Mouse (Mus musculus): Measurements from ENCODE around the gene Narf. TPM values are rescaled to one million over a fixed set of nuclear protein-coding genes. Genes with fewer than 3 reads are reported as not detected.

The Narf gene
- total RNA-seq (2014; fragmentation: Nextera tagmentation), result 10.4 and 22.0 TPM in 2 replicates
- total RNA-seq (2017), result 14.7 and 21.0 TPM in 2 replicates

DNA sequence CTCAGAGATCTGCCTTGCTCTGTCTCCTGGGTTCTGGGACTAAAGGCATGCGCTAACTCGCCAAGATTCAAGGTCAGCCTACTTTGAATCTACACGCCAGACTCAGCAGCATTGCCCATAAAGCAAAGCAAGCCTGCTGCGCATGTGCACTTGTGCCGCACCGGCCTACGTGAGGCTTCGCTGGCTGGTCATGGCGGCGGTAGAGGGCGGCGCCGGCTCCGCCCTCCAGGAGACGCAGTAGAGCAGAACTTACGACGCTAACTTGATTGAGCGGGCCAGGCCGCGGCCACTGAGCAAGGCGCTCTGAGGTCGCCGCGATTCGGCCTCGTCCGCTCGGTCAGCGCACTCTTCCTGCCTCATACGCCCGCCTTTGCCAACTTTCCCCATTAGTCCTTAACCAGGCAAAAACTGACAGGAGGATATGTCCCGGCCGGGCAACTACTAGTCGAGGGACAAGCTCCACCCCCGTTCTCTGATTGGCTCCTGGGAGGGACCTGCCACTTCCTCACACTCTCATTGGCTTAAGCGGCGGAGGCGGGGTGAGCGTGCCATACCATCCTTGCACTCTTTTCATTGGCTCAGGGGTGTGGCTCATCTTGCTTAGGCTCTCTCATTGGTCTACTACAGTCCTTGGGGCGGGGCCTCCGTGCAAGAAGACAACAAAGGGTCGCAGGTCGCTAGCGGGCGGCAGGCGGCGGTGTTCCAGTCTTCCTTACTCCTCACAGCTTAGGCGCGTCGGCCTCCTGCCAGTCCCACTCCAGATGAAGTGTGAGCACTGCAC, at the start of gene Narf:
Narf (plus strand) TSS at position 690 of the 781 bp plus-strand sequence.
- peak; percentile 91 for ATAC-seq (replicated peaks; ENCODE audit: poor library complexity, severe bottlenecking)

DNA sequence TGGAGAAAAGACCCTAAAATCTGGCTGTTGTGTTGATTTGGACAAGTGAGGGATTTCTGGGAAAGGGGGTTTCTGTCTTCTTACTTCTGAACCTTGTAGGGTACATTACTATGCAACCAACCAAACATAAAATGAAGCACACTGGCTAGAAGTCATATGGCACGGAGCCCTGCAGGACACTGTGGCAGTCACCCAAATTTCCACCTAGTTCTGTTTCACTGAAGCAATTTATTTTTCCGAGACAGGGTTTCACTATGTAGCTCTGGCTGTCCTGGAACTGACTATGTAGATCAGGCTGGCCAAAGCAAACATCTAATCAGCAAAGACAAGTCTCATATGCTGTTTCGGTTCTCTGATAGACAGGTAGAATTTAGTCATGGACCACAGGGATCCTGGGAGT, 47.4 kb upstream of the Narf start:
- no peak for ATAC-seq (replicated peaks; ENCODE audit: poor library complexity, severe bottlenecking)

DNA sequence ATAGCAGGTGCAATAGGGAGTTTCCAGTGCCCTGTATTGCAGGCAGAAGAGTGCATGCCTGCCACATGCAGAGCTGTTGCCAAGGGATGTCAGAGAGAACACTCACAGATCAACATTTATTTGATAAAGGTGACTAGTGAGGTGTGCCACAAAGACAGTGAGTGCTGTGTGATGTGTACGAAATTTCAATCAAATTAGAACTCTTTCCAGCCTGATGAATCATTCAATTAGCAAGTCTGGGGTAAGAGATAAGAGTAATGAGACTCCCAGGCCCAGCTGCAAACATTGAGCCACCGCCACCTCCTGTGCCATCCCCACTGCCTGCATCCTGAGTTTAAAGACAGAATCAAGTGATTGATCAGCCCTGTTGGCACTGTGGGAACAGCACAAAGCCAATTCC, 44.3 kb upstream of the Narf start:
- no peak for ATAC-seq (replicated peaks; ENCODE audit: poor library complexity, severe bottlenecking)

DNA sequence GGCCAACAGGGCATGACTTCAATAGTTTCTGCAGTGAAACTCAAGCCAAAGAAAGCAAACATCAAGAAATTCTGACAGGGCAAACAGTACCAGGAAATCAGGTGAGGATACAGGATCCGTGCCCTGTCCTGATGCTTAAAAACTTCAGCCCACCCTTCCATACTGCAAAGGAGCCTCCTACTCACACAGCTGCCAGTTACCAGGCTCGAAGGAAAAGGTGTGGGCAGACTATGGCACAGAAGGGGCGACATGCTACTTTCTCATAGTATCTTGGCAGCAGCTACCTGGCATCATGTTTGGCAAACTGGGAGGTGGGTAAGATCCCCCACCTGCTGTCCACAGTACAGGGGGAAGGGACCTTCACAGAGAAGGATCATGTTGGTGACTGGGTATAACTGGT, 43.6 kb upstream of the Narf start:
- no peak for ATAC-seq (replicated peaks; ENCODE audit: poor library complexity, severe bottlenecking)

DNA sequence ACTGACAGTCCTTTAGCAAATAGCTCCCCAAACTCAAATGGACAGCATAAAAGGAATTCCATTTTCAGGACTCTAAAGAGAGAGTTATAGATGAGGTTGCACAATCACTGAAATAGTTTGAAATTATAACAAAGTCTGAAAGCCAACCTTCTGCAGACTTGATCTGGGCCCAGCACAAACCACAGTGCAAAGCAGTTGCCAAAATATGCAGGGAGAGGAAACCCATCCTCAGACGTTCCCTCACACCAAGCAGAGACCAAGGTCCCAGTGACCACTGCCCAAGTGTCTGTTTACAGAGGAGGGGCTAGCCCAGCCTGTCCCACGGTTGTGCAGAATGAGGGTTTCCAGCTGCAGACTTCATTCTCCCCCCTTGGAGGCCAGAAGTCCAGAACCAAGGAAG, 38.4 kb upstream of the Narf start:
- no peak for ATAC-seq (replicated peaks; ENCODE audit: poor library complexity, severe bottlenecking)

DNA sequence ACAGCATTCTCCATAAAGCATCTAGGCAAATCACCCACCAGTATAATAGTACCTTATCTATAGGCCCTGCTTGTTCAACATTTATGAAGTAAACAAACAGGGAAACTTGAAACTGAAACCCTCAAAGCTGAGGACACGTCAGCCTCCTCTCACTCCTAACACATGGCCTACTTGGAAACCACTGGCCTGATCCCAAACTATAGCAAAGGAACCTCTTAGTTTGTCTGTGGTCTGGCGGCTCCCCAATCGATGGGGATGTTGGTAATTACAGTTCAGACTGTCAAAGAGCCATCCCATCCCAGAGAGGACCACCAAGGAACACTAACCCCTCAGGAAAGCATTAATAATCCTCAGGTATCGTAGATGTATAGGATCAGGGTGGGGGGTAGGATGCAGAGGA, 37.2 kb upstream of the Narf start:
- ATAC-seq (replicated peaks; ENCODE audit: poor library complexity, severe bottlenecking), result no peak

- ATAC-seq (replicated peaks; ENCODE audit: poor library complexity, severe bottlenecking), result no peak
Observed at GRCm38 (mm10) chr11:121200781-121201180, 36.3 kb upstream of the Narf start.

- ATAC-seq (replicated peaks; ENCODE audit: poor library complexity, severe bottlenecking), result no peak
Observed at GRCm38 (mm10) chr11:121201436-121202198, 35.4 kb upstream of the Narf start.

GRCm38 (mm10) chr11:121203859-121204160, 33.2 kb upstream of the Narf start:
- no peak for ATAC-seq (replicated peaks; ENCODE audit: poor library complexity, severe bottlenecking)

DNA sequence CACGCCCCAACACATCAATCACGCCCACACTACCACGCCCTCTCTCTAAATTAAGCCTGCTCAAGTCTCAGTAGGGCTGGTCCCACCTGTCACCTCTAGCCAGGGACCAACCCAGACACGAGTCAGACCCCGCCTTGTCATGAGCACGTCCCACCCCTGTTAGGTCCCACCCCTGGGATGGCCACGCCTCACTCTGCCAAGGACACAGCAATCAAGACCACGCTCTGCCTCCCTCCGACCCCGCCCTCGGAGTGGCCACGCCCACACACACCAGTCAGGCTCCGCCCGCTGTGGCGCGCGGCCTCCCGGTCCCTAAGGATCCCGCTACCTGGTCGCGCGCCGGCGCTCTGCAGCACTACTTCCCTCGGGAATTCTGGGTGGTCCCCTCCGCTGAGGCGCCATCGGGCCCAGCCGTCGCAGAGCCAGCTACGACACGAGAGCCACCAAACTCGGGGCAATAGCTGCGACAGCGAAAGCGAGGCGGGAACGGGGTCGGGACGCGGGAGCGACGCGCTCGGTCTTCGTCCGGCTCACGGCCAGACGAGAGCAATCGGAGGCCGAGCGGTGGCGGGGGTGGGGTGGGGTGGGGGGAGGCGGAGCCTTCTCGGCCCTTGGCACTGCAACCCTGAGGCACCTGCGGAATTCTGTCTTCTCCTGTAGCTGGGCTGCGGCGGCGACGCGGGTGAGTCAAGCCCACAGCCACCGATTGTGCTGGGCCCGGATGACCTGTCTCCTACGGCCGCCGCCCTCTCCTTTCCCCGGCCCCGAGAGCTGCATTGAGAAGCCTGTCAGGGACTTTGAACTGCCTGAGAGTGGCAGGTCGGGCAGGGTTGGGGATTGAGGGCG, 32.7 kb upstream of the Narf start, which contains the start of the genes Hexdc and Ogfod3:
Hexdc (plus strand) TSS at position 273 of the 846 bp plus-strand sequence.
Ogfod3 (minus strand) TSS at position 551 of the 846 bp plus-strand sequence.
- peak; percentile 97 for ATAC-seq (replicated peaks; ENCODE audit: poor library complexity, severe bottlenecking)

DNA sequence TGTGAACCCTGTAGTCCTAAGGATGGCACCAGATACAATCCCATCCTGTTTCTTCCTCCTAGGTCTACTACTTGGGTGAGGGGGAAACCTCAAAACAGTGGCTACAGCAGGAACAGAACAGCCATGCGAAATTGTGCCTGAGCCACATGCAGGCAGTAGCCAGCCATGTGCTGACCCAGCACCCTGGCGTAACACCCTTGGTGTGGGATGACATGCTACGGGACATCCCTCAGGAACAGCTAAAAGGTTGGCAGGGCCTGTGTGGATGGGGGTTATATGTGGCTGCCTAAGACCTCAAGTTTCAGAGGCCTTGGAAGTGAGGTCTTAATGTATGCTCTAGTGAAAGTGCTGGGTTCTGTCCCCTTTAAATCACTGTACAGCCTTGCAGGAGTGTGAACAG, 20.2 kb upstream of the Narf start:
- no peak for ATAC-seq (replicated peaks; ENCODE audit: poor library complexity, severe bottlenecking)

DNA sequence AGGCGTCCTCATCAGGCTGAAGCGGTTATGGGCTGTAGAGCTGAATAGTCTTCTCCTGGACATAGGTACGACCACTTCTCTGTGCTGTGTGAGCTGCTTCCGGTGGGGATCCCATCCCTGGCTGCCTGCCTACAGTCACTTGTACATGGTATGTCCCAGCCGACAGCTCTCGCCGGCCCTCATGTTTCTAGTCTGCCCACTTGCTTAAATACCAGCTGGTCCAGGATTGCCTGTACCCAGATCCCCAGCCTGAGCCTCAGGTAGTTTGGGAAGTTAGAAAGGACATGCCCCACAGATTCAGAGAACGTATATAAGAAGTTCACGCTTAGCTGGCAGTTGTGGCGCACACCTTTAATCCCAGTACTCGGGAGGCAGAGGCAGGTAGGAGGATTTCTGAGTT, 17.3 kb upstream of the Narf start:
- ATAC-seq (replicated peaks; ENCODE audit: poor library complexity, severe bottlenecking), result no peak

- ATAC-seq (replicated peaks; ENCODE audit: poor library complexity, severe bottlenecking), result no peak
Observed at GRCm38 (mm10) chr11:121220771-121221170, 16.3 kb upstream of the Narf start.

- ATAC-seq (replicated peaks; ENCODE audit: poor library complexity, severe bottlenecking), result no peak
Observed at GRCm38 (mm10) chr11:121221321-121222010, 15.6 kb upstream of the Narf start.

DNA sequence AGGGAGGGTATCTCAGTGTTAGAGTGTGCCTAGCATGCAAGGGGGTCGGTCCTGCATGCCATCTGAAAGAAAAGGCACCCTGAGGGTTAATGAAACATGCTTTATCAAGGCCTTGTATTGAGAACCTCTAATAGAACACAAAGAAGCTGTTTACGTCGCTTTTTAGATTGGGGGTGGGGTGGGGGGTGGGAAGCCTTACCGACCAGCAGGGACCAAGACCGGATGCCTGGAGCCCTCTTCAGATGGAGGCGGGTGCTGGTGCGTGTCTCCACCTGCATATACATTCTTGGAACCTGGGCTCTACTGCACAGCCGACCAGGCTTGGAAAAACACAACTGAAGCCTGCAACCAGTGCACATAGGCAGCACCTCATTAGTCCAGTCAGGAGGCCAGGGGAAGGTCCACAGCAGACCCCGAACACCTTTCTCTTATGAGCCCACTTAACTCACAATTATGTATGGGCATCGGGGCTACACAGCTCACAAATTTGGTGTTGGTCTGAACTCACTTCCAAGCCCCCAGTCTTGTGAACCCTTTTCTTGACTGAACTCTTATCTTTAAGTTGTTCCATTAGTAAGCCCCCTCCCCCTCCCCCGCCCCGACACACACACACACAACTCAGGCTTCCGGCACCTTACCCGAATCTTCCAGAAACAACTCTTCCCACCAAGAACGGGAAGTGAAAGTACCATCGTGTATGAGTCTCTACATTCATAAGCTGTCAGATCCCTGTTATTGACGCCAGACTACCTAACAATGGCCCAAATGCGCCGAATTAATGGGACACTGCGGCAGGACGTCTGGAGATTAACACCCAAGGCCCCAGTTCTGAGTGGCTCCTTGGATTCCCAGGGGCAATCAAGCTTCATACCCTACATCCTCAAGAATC, 8.7 kb upstream of the Narf start:
- ATAC-seq (replicated peaks; ENCODE audit: poor library complexity, severe bottlenecking), result peak; percentile 77

DNA sequence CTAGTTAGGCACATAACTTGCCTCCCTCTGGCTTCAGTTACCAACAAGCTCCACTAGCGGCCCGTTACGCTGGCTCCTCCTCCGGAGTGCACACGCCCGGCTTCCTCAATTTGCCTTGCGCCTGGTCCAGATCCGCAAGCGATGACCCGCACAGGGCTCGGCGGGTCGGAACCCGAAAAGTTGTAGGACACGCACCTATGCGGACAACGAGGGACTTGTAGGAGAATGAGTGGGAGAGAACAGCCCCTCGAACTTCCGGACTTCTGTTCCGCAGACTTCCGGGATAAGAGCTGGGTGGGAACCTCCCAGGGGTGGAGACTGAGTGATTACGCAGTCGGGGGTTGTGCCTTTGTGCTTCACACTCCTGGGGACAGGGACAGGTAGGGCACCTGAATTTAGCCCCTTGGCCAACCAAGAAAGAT, 8.0 kb upstream of the Narf start, which contains the start of gene Cybc1:
Cybc1 (minus strand) TSS at position 305 of the 422 bp plus-strand sequence.
- ATAC-seq (replicated peaks; ENCODE audit: poor library complexity, severe bottlenecking), result peak; percentile 77

DNA sequence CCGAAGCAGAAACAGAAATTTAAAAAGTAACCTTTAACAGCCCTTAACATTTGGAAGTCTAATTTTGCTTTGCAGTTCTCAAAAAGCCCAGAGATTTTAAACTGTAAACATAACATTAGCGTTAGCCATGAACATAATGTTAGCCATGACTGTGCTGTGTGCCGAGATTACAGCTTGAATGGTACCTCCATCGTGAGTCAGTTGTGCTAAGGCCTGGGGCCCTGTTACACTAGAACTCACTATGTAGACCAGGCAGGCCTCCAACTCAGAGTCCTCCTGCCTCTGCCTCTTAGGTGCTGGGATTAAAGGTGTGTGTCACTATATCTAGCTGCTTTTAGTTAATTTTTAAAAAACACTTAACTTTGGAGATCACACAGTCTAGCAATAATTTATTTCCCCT, 5.9 kb upstream of the Narf start:
- no peak for ATAC-seq (replicated peaks; ENCODE audit: poor library complexity, severe bottlenecking)

DNA sequence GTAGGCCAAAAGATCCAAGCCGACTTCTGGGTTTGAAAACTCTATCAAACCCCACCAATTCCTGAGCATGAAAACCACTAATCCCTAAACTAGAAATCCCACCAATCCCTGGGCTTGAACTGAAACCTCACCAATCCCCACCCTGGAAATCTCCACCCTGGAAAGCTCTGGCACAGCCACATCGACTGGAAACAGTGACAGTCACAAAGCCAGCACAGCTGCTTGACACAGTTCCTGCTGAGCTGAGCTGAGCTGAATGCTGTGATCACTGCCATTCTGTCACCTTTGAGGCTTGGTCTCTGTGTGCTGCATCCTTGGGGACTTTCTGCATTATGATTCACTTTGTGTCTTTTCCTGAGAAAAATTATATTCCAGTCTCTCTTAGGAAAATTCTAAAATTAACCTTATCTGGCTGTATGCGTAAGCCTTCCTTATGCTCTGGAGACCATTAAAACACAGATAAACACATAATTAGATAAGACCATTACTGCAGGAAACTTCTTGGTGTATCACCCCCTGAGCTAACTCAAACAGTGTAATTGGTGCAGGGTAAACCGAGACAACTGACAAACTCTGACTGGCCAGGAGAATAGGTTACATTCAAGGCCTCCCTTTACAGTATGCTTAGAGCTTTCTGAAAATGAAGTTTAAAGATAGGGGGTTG, 5.3 kb upstream of the Narf start:
- no peak for ATAC-seq (replicated peaks; ENCODE audit: poor library complexity, severe bottlenecking)

- ATAC-seq (replicated peaks; ENCODE audit: poor library complexity, severe bottlenecking), result no peak
Observed at GRCm38 (mm10) chr11:121232706-121233105, 4.3 kb upstream of the Narf start.

Data from granulocyte monocyte progenitor cell, adult 5-6 weeks (primary cell).